Mouse (Mus musculus) bone marrow macrophage, adult 2 months (primary cell): Measurements from ENCODE around the gene Zfp61. TPM values are rescaled to one million over a fixed set of nuclear protein-coding genes. Genes with fewer than 3 reads are reported as not detected.

Experiments used
- H3K27ac ChIP-seq: 2 replicates; pipeline ENCODE4 v1.5.1; 2012; ENCODE audit warnings: low read depth, low read length; ENCODE audit not compliant: insufficient read depth
- H3K4me1 ChIP-seq: 2 replicates; pipeline ENCODE4 v1.6.1; 2012; ENCODE audit warnings: low read length; ENCODE audit not compliant: control insufficient read depth, insufficient read depth
- H3K4me3 ChIP-seq: 2 replicates; pipeline ENCODE4 v1.5.1; 2012; ENCODE audit warnings: mild to moderate bottlenecking, low read length, moderate library complexity; ENCODE audit not compliant: insufficient read depth
- CTCF ChIP-seq: IDR thresholded peaks from 2 replicates; pipeline ENCODE4 v1.5.1; 2012; ENCODE audit warnings: low read depth, mild to moderate bottlenecking, low read length, moderate library complexity
- POLR2A ChIP-seq: IDR thresholded peaks from 2 replicates; pipeline ENCODE4 v1.6.1; 2012; ENCODE audit warnings: mild to moderate bottlenecking, low read depth, low read length, borderline replicate concordance
- polyA plus RNA-seq: library from polyadenylated mRNA; stranded (reverse); fragments of >200 nt; gene quantifications from 2 replicates; pipeline ENCODE4 v1.2.4, GENCODE M21; 2012; ENCODE audit not compliant: missing spikeins, insufficient read depth, insufficient read length

Zfp61 gene
- polyA plus RNA-seq, 1 experiment: 10.0 TPM

GRCm38 (mm10) chr7:24297361-24298095 is 3.5 kb downstream of the Zfp61 start:
- H3K4me3 ChIP-seq: no peak overlapping the region

GRCm38 (mm10) chr7:24296386-24296785 is 4.6 kb downstream of the Zfp61 start:
- Histone ChIP-seq H3K4me3 (no peak overlapping the region), H3K27ac (no peak overlapping the region), H3K4me1 (peaks cover 3% of the 10 kb centered on the region)
- no peak for TF ChIP-seq POLR2A
- TF ChIP-seq CTCF: no peak

More at GRCm38 (mm10) chr7:24297361-24298095, 3.5 kb downstream of the Zfp61 start:
- no peak overlapping the region for H3K27ac ChIP-seq
- H3K4me1 ChIP-seq: peaks cover 3% of the 10 kb centered on the region
- TF ChIP-seq CTCF (no peak), POLR2A (no peak)

GRCm38 (mm10) chr7:24295376-24295775 is 5.7 kb downstream of the Zfp61 start:
- no peak overlapping the region for H3K4me3 ChIP-seq
- TF ChIP-seq CTCF (no peak), POLR2A (no peak)
- no peak overlapping the region for H3K27ac ChIP-seq
- H3K4me1 ChIP-seq: peaks cover 3% of the 10 kb centered on the region

- Histone ChIP-seq H3K27ac (no peak overlapping the region), H3K4me1 (no peaks in the 10 kb centered on the region), H3K4me3 (no peak overlapping the region)
- no peak for TF ChIP-seq CTCF
- no peak for TF ChIP-seq POLR2A
Observed at GRCm38 (mm10) chr7:24294763-24295162, 6.3 kb downstream of the Zfp61 start.

- Histone ChIP-seq H3K4me3 (no peak overlapping the region), H3K27ac (no peak overlapping the region), H3K4me1 (no peaks in the 10 kb centered on the region)
- no peak for TF ChIP-seq POLR2A
Observed at GRCm38 (mm10) chr7:24293061-24293851, 7.8 kb downstream of the Zfp61 start.

GRCm38 (mm10) chr7:24291387-24292090 is 9.5 kb downstream of the Zfp61 start:
- H3K27ac ChIP-seq: no peak overlapping the region
- no peak for TF ChIP-seq CTCF
- no peak for TF ChIP-seq POLR2A
- H3K4me1 ChIP-seq: no peaks in the 10 kb centered on the region
- no peak overlapping the region for H3K4me3 ChIP-seq

- Histone ChIP-seq H3K4me1 (no peaks in the 10 kb centered on the region), H3K27ac (no peak overlapping the region), H3K4me3 (no peak overlapping the region)
- TF ChIP-seq CTCF (no peak), POLR2A (no peak)
Observed at GRCm38 (mm10) chr7:24290106-24290693, 10.8 kb downstream of the Zfp61 start.

- H3K27ac ChIP-seq: no peak overlapping the region
- H3K4me1 ChIP-seq: no peaks in the 10 kb centered on the region
- TF ChIP-seq CTCF (no peak), POLR2A (no peak)
- no peak overlapping the region for H3K4me3 ChIP-seq
Observed at GRCm38 (mm10) chr7:24288512-24288911, 12.5 kb downstream of the Zfp61 start.

- Histone ChIP-seq H3K4me3 (no peak overlapping the region), H3K27ac (no peak overlapping the region), H3K4me1 (no peaks in the 10 kb centered on the region)
- no peak for TF ChIP-seq POLR2A
- no peak for TF ChIP-seq CTCF
Observed at GRCm38 (mm10) chr7:24287670-24288069, 13.4 kb downstream of the Zfp61 start.

- Histone ChIP-seq H3K27ac (no peak overlapping the region), H3K4me1 (no peaks in the 10 kb centered on the region), H3K4me3 (no peak overlapping the region)
- TF ChIP-seq POLR2A (no peak), CTCF (no peak)
Observed at GRCm38 (mm10) chr7:24286916-24287315, 14.1 kb downstream of the Zfp61 start.
